Mouse (Mus musculus) CH12.LX (cell line): ENCODE results near the gene Cdhr5. TPM values are rescaled to one million over a fixed set of nuclear protein-coding genes. Genes with fewer than 3 reads are reported as not detected.

ENCODE experiments used
- DNase-seq: peaks from one replicate; pipeline ENCODE4 v3.0.0-alpha.2; 2013; ENCODE audit errors: extremely low read depth
- H3K27ac ChIP-seq: 2 replicates; pipeline ENCODE4 v1.5.1; 2012; ENCODE audit warnings: low read depth, mild to moderate bottlenecking, control low read depth, moderate library complexity; ENCODE audit not compliant: insufficient read depth
- H3K27me3 ChIP-seq: replicated peaks from 2 replicates; pipeline ENCODE3; 2012; ENCODE audit warnings: inconsistent platforms
- H3K36me3 ChIP-seq, 2 experiments: replicated peaks in 1 of 2; 2 replicates each; pipeline versions ENCODE3 to v1.6.1; 2012; ENCODE audit warnings: inconsistent platforms in 1 of 2, low read length in 1 of 2, mild to moderate bottlenecking in 1 of 2, mixed read lengths in 1 of 2, moderate library complexity in 1 of 2; ENCODE audit not compliant: control insufficient read depth in 1 of 2, insufficient read depth in 1 of 2
- H3K4me1 ChIP-seq, 2 experiments: 2 replicates each; pipeline ENCODE4 v1.6.1; 2012; ENCODE audit warnings: inconsistent platforms in 1 of 2, moderate library complexity in 1 of 2; ENCODE audit not compliant: insufficient read depth in 2 of 2, control insufficient read depth in 1 of 2
- H3K4me2 ChIP-seq: 2 replicates; pipeline ENCODE4 v1.6.1; 2012; ENCODE audit warnings: low read depth, mild to moderate bottlenecking, control low read depth; ENCODE audit not compliant: poor library complexity, insufficient read depth, severe bottlenecking
- H3K4me3 ChIP-seq, 3 experiments: fragments of 150-350 bp in 1 of 3; sonication (generic) in 1 of 3; replicated peaks in 1 of 3; 2 replicates each; pipeline versions ENCODE3 to v1.5.1; 2011 to 2012; ENCODE audit warnings: low read depth in 2 of 3, low read length in 2 of 3, mild to moderate bottlenecking in 2 of 3, moderate library complexity in 2 of 3, control low read depth in 1 of 3, improper control_type of control experiment in 1 of 3, inconsistent platforms in 1 of 3, mixed read lengths in 1 of 3; ENCODE audit not compliant: poor library complexity in 1 of 3
- H3K79me2 ChIP-seq: replicated peaks from 2 replicates; pipeline ENCODE4 v1.6.1; 2012; ENCODE audit warnings: mild to moderate bottlenecking, moderate library complexity; ENCODE audit not compliant: control insufficient read depth, poor library complexity, insufficient read depth, severe bottlenecking; ENCODE audit errors: extremely low read depth
- H3K9ac ChIP-seq: 2 replicates; pipeline ENCODE4 v1.6.1; 2012; ENCODE audit warnings: low read depth, mild to moderate bottlenecking, control low read depth, moderate library complexity; ENCODE audit not compliant: insufficient read depth
- H3K9me3 ChIP-seq: replicated peaks from 2 replicates; pipeline ENCODE3; 2012; ENCODE audit warnings: low read length, inconsistent platforms, mixed read lengths
- CHD1 ChIP-seq: IDR thresholded peaks from 2 replicates; pipeline ENCODE4 v1.6.1; 2012; ENCODE audit warnings: low read depth, low read length, improper control_type of control experiment, inconsistent platforms
- ELF1 ChIP-seq: IDR thresholded peaks from 2 replicates; pipeline ENCODE4 v1.6.1; 2014; ENCODE audit warnings: low read depth, mild to moderate bottlenecking, inconsistent platforms, low read length, improper control_type of control experiment
- ETS1 ChIP-seq: conservative IDR thresholded peaks from 2 replicates; pipeline ENCODE4 v1.6.1; 2012; ENCODE audit warnings: low read depth, mild to moderate bottlenecking, inconsistent platforms, low read length, improper control_type of control experiment, moderate library complexity
- HCFC1 ChIP-seq: IDR thresholded peaks from 2 replicates; pipeline ENCODE4 v1.6.1; 2012; ENCODE audit warnings: low read depth, mild to moderate bottlenecking, inconsistent platforms, low read length, improper control_type of control experiment
- MAFK ChIP-seq: IDR thresholded peaks from 2 replicates; pipeline ENCODE4 v1.6.1; 2011; ENCODE audit warnings: low read length, improper control_type of control experiment; ENCODE audit not compliant: insufficient replicate concordance
- MAX ChIP-seq: IDR thresholded peaks from 2 replicates; pipeline ENCODE4 v1.6.1; 2011; ENCODE audit warnings: low read length, improper control_type of control experiment
- MXI1 ChIP-seq: IDR thresholded peaks from 2 replicates; pipeline ENCODE4 v1.6.1; 2011; ENCODE audit warnings: mild to moderate bottlenecking, low read depth, low read length, improper control_type of control experiment
- PAX5 ChIP-seq: IDR thresholded peaks from 2 replicates; pipeline ENCODE4 v1.6.1; 2012; ENCODE audit warnings: low read length, inconsistent platforms, mixed read lengths
- POLR2A ChIP-seq: IDR thresholded peaks from 2 replicates; pipeline ENCODE4 v1.6.1; 2011; ENCODE audit warnings: low read depth, mild to moderate bottlenecking, improper control_type of control experiment, low read length
- RCOR1 ChIP-seq: conservative IDR thresholded peaks from 2 replicates; pipeline ENCODE4 v1.6.1; 2012; ENCODE audit warnings: low read depth, mild to moderate bottlenecking, inconsistent platforms, low read length, improper control_type of control experiment
- SMC3 ChIP-seq: IDR thresholded peaks from 2 replicates; pipeline ENCODE4 v1.6.1; 2011; ENCODE audit warnings: low read depth, low read length, improper control_type of control experiment
- TBP ChIP-seq: conservative IDR thresholded peaks from 2 replicates; pipeline ENCODE4 v1.6.1; 2011; ENCODE audit warnings: low read depth, low read length, improper control_type of control experiment
- TCF12 ChIP-seq: IDR thresholded peaks from 2 replicates; pipeline ENCODE4 v1.6.1; 2014; ENCODE audit warnings: low read depth, mild to moderate bottlenecking, inconsistent platforms, low read length, improper control_type of control experiment
- UBTF ChIP-seq: IDR thresholded peaks from 2 replicates; pipeline ENCODE4 v1.6.1; 2012; ENCODE audit warnings: low read depth, mild to moderate bottlenecking, inconsistent platforms, low read length, improper control_type of control experiment, moderate library complexity
- ZC3H11A ChIP-seq: IDR thresholded peaks from 2 replicates; pipeline ENCODE4 v1.6.1; 2012; ENCODE audit warnings: low read depth, mild to moderate bottlenecking, inconsistent platforms, low read length, improper control_type of control experiment
- ZKSCAN1 ChIP-seq: IDR thresholded peaks from 2 replicates; pipeline ENCODE4 v1.6.1; 2012; ENCODE audit warnings: low read depth, inconsistent platforms, low read length, improper control_type of control experiment, borderline replicate concordance
- ZNF384 ChIP-seq: IDR thresholded peaks from 2 replicates; pipeline ENCODE4 v1.6.1; 2012; ENCODE audit warnings: low read depth, low read length, improper control_type of control experiment, inconsistent platforms
- dilution Hi-C: fragments of 300-500 bp; cut with MboI; formaldehyde crosslinking; loops from 2 replicates; pipeline ENCODE4 v1.14.3; 2020; ENCODE audit warnings: low sequenced_read_pairs; ENCODE audit not compliant: extremely low pct_unique_long_range_greater_than_20kb, extremely low pct_ligation_motif_present
- in situ Hi-C: fragments of 300-500 bp; cut with MboI; formaldehyde crosslinking; loops from 3 replicates; pipeline ENCODE4 v1.14.3; 2019; ENCODE audit warnings: low sequenced_read_pairs, low pct_ligation_motif_present, low pct_unique_long_range_greater_than_20kb, mixed read lengths
- polyA plus RNA-seq: library from polyadenylated mRNA; unstranded; fragments of >175 nt; gene quantifications from 2 replicates; pipeline ENCODE4 v1.2.1, GENCODE M21; 2012; ENCODE audit warnings: low read depth; ENCODE audit not compliant: insufficient read length
- total RNA-seq, 2 experiments: library from RNA; depleted of rRNA; stranded (reverse); fragments of 300-350 nt in 1 of 2; fragments of >200 nt in 1 of 2; gene quantifications; 2 replicates each; pipeline ENCODE4 v1.2.3; 2012 to 2014

Gene Cdhr5
- total and polyA plus RNA-seq, 3 experiments, result 0.35 to 3.9 (median 1.9) TPM

DNA sequence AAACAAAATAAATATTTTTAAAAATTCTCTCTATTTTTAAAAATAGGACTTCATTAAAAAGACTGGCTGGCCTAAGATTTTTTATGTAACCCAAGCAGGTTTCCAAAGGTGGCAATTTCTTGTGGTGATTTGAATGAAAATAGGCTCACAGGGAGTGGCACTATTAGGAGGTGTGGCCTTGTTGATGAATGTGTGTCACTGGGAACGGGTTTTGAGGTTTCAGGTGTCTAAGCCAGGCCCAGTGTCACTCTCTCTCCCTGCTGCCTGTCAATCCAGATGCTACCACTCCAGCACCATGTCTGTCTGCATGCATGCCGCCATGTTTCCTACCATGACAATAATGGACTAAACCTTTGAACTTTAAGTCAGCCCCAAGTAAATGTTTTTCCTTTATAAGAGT is 42.9 kb upstream of the Cdhr5 start:
- peaks cover 2 to 3% of the 10 kb centered on the region in 2 experiments; a peak in 3 of 4 replicates for H3K4me1 ChIP-seq
- dilution Hi-C loops (no loop called here), in situ Hi-C loops (loop anchor here (5.0 kb wide), 1 partner anchor 42 kb away; the partner anchor contains the start of genes Cdhr5 and Sct)
- no peak overlapping the region for H3K4me2 ChIP-seq
- H3K27ac ChIP-seq, result no peak overlapping the region
- TF ChIP-seq ZKSCAN1 (no peak), TCF12 (no peak), SMC3 (no peak), HCFC1 (no peak), MAX (no peak), TBP (no peak), CHD1 (no peak), RCOR1 (no peak), POLR2A (no peak), MAFK (no peak), ELF1 (no peak), MXI1 (no peak)
- DNase-seq, result no peak
- peaks cover 56 to 94% of the 10 kb centered on the region in 2 experiments for H3K36me3 ChIP-seq
- no peaks in the 10 kb centered on the region for H3K27me3 ChIP-seq
- no peaks in the 10 kb centered on the region for H3K79me2 ChIP-seq
- H3K4me3 ChIP-seq, result no peak overlapping the region
- no peaks in the 10 kb centered on the region for H3K9me3 ChIP-seq
- no peak overlapping the region for H3K9ac ChIP-seq

DNA sequence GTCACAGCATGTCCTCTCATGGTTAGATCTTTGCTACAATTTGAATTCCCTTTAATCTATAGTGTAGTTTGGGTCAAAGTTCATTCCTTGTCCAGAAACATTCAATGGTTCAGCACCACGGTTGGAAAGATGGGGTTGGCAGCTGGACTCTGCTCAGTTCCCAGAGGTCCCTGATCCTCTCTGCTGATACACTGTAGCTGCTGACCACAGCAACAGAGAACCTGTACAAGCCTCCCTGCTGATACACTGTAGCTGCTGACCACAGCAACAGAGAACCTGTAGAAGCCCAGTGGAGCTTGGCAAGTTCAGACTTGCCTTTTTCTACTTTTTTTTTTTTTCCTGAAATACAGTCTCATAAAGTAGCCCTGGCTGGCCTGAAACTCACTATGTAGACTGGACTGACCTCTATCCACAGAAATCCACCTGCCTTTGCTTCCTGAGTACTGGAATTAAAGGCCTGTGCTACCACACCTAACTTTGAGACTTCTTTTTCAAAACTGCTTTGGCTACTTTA is 41.1 kb upstream of the Cdhr5 start:
- in situ Hi-C loops (loop anchor here (5.0 kb wide), 1 partner anchor 40 kb away; the partner anchor contains the start of genes Cdhr5 and Sct), dilution Hi-C loops (no loop called here)
- H3K4me1 ChIP-seq, result peaks cover 0 to 3% of the 10 kb centered on the region in 2 experiments; a peak in 1 of 4 replicates
- H3K9me3 ChIP-seq, result no peaks in the 10 kb centered on the region
- H3K27me3 ChIP-seq, result no peaks in the 10 kb centered on the region
- no peak overlapping the region for H3K9ac ChIP-seq
- H3K4me3 ChIP-seq, result no peak overlapping the region
- H3K27ac ChIP-seq, result no peak overlapping the region
- TF ChIP-seq POLR2A (no peak), ETS1 (no peak), PAX5 (no peak), ELF1 (no peak), ZNF384 (peak; percentile 85), MAFK (no peak), ZC3H11A (no peak), RCOR1 (no peak), TBP (no peak), CHD1 (peak; percentile 95), UBTF (no peak)
- peaks cover 58 to 91% of the 10 kb centered on the region in 2 experiments for H3K36me3 ChIP-seq
- H3K79me2 ChIP-seq, result no peaks in the 10 kb centered on the region
- H3K4me2 ChIP-seq, result no peak overlapping the region
- no peak for DNase-seq
